Mouse (Mus musculus): Measurements from ENCODE around the gene Stambpl1.
A peak's percentile ranks its signal among the peaks of the same experiment; 100 is the strongest.

Stambpl1 gene

GRCm38 (mm10) chr19:34237746-34238145, 45.7 kb downstream of the Stambpl1 start:
- DNase-seq (ENCODE audit: extremely low spot score, low read depth, low spot score) = no peak

DNA sequence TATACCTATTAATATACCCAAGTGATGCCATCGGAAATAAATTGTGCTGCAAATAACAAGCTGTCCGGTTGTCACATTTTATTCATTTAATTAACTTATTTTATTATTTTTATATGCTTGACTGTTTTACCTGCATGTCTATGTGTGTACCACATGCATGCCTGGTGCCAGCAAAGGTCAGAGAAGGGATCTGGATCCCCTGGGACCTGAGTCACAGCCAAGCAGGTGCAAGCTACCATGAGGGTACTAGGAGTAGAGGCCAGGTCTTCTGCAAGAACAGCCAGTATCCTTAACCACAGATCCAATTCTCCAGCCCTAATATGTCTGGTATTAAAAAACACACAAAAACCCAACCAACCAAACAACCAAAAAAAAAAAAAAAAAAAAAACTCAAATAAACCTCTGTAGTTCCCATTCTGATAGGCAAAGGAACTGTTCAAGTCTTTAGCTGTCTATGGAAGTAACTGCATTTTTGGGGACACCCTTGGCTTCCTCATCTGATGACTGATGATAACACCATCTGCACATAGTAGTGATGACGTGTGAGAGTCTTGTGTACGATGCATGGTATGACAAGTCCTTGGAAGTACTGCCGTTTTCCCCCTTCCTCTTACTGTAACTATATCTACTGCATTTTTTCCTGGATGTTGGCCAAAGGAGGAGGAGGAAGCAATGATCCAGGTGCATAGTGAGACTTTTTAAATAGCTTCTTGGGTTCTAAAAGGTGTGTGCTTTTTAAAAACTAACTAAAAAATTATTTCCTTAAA, 48.4 kb downstream of the Stambpl1 start:
- no peak for DNase-seq (ENCODE audit: extremely low spot score, low read depth, low spot score)

GRCm38 (mm10) chr19:34241247-34241915, 49.4 kb downstream of the Stambpl1 start:
- peak; percentile 24 for DNase-seq (ENCODE audit: extremely low spot score, low read depth, low spot score)

GRCm38 (mm10) chr19:34242925-34243324, 50.9 kb downstream of the Stambpl1 start:
- no peak for DNase-seq (ENCODE audit: extremely low spot score, low read depth, low spot score)

- DNase-seq (ENCODE audit: extremely low spot score, low read depth, low spot score) = peak; percentile 46
Measured at GRCm38 (mm10) chr19:34244056-34244455, 52.0 kb downstream of the Stambpl1 start.

GRCm38 (mm10) chr19:34248558-34248957, 56.5 kb downstream of the Stambpl1 start:
- DNase-seq (ENCODE audit: extremely low spot score, low read depth, low spot score) = no peak

GRCm38 (mm10) chr19:34250621-34251020, 58.6 kb downstream of the Stambpl1 start:
- DNase-seq (ENCODE audit: extremely low spot score, low read depth, low spot score) = no peak

GRCm38 (mm10) chr19:34251900-34252299, 59.9 kb downstream of the Stambpl1 start:
- no peak for DNase-seq (ENCODE audit: extremely low spot score, low read depth, low spot score)

GRCm38 (mm10) chr19:34252450-34252849, 60.4 kb downstream of the Stambpl1 start:
- DNase-seq (ENCODE audit: extremely low spot score, low read depth, low spot score) = no peak

- DNase-seq (ENCODE audit: extremely low spot score, low read depth, low spot score) = no peak
Measured at GRCm38 (mm10) chr19:34254101-34254879, 62.3 kb downstream of the Stambpl1 start.

DNA sequence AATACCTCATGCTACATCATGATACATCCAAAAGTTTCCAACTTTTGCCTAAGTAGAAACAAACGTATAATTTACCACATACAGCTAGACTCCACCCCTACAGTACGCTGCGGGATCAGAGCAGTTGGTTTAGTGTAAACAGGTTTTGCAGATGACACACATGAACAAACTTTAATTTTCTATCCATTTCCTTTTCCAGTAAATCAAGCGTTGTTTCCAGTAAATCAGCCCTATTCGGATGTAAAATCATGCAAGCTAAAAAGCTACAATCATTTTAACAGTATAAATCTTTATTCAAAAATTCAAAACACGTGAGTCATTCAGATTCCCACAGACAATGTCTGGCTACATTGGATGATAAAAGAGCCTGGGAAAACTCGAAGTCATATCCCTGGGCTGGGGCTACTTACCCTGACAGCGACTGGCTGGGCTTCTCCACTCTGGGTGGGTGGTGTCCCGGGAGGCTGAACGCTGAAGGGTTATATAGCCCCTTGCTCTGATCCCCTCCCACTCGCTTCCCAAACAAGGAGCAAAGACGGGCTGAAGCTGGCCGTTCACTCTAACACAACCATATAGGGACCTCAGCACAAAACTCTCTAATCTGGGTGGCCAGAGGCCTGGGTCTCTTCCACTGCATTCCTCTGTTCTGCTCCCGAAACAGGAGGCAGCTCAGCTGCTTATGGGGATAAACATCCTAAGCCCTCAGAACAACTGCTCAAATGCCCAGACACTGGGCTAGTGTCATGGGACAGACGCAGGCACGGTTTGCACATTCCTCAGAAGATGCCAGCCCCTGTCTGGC, 63.1 kb downstream of the Stambpl1 start, which contains the start of gene Acta2:
Gene Acta2 (minus strand): TSS at position 711 of the 802 bp plus-strand sequence.
- no peak for DNase-seq (ENCODE audit: extremely low spot score, low read depth, low spot score)

- DNase-seq (ENCODE audit: extremely low spot score, low read depth, low spot score) = no peak
Measured at GRCm38 (mm10) chr19:34256149-34256548, 64.1 kb downstream of the Stambpl1 start.

- no peak for DNase-seq (ENCODE audit: extremely low spot score, low read depth, low spot score)
Measured at GRCm38 (mm10) chr19:34256936-34257335, 64.9 kb downstream of the Stambpl1 start.

DNA sequence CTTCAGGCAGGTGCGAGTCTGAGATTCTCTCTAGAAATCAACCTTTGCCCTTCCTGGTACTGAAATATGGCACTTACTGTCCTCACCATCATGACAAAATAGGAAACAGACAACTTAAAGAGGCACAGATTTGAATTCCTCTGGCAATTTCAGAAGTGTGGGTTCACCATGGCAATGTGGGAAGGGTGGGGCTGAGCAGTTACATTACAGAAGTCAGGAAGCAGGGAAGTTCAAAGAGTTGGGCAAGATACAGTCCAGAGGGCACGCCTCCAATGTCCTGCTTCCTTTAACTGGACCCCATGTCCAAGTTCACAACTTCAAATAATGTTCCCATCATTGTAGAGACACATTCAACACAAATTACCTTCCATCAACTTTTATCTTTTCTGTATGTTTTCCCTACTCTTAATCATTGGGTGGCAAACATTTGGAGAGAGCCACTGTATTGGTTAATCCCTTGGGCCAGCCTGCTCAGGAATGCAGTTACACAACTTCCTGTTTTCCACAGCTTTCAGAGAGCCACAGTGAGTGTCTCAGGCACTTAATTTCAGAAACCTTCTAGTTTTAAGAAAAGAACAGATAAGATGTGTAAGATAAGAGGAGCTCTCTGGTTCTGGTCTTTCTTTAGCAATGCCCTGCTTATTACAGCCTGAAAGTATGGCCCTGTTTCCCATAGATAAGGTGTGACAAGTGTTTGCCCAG, 70.4 kb downstream of the Stambpl1 start:
- DNase-seq (ENCODE audit: extremely low spot score, low read depth, low spot score) = no peak

- DNase-seq (ENCODE audit: extremely low spot score, low read depth, low spot score) = no peak
Measured at GRCm38 (mm10) chr19:34265604-34266193, 73.7 kb downstream of the Stambpl1 start.

DNA sequence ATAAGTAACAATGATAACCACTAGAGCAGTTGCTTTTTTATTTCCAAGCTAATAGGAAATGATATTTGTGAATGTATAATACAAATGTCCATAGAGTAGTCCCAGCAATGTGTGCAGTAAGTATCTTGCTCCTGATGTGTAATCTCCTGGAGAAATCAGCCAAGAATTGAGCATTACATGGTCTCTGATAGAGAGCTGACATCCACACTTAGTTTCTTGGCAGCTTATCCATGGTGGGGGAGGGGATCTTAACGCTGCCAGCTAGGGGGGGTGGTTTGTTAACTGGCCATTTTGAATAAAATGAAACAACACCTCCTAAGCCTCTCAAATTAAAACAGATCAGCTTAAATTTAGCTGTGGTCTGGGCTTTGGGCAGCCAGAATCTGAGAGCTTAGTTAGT, 77.0 kb downstream of the Stambpl1 start:
- no peak for DNase-seq (ENCODE audit: extremely low spot score, low read depth, low spot score)

DNA sequence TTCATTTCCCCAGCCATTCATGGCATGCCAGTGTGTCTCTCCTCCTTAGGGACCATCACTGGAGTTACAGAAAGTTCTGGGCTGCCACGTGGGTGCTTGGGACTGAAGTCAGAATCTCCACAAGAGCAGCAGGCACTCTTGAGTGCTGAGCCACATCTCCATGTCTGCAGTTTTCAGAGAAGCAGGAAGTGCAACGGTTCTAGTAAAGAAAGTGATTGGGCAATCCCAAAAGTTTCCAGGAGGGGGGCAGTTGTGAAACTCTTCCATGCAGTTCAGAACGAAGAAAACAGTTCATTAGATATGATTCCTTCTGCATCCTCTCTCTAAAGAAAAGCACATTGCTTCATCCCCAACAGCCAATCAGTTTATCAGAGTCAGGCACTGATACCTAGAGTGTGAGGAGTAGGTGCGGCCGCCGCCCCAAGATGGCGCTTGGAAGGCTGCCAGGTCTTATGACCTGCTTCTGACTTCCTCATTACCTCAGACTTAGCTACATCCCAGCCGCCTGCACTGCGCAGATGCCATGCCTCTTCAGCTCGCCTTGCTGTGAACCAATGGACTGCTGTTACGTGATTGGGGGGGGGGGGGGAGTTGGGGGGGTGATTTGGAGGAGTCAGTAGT, 78.2 kb downstream of the Stambpl1 start:
- no peak for DNase-seq (ENCODE audit: extremely low spot score, low read depth, low spot score)

GRCm38 (mm10) chr19:34270824-34271464, 78.9 kb downstream of the Stambpl1 start:
- DNase-seq (ENCODE audit: extremely low spot score, low read depth, low spot score) = no peak

GRCm38 (mm10) chr19:34273073-34273472, 81.0 kb downstream of the Stambpl1 start:
- no peak for DNase-seq (ENCODE audit: extremely low spot score, low read depth, low spot score)
